Mouse (Mus musculus) bone marrow, adult 2 months (tissue): ENCODE data around the gene Ebi3.

ENCODE experiments used
- CTCF ChIP-seq: fragments of 200-500 bp; IDR thresholded peaks from 2 replicates; pipeline ENCODE4 v1.5.1; 2011; ENCODE audit warnings: low read length, control low read depth; ENCODE audit not compliant: control insufficient read depth, insufficient read depth
- POLR2A ChIP-seq: fragments of 200-500 bp; IDR thresholded peaks from 2 replicates; pipeline ENCODE4 v1.6.1; 2011; ENCODE audit warnings: low read depth, mild to moderate bottlenecking, control low read depth, low read length, borderline replicate concordance; ENCODE audit not compliant: control insufficient read depth

DNA sequence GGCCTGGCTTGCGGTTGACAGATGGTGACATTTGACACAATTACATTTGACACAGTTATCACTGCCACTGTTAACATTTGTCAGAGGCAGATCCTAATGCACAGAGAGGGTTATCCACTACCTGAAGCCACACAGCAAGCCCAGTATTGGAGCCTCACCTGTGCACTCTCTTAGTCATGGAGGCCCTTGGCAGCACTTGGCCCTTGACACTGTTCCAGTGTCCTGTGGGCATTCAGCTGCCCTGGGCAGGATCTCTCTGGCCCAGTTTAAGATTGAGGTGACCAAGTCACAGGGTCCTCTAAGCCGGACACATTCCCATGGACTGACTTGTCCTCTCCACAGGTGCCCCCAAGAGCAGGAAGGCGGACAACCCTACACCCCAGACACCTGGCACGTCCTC is 14.7 kb downstream of the Ebi3 start:
- no peak for TF ChIP-seq CTCF
- TF ChIP-seq POLR2A = no peak
